Mouse (Mus musculus) R1 (cell line): ENCODE measurements around the gene Dnm2.
"Not testable (repeated sequence)": the region's sequence is repeated elsewhere in the genome, so short reads cannot be mapped to it uniquely, and the experiment has no call there.

ENCODE experiments used
- DNase-seq: peaks from one replicate; pipeline ENCODE4 v3.0.0-alpha.2; 2018; ENCODE audit warnings: low read depth, low spot score

Gene Dnm2

DNA sequence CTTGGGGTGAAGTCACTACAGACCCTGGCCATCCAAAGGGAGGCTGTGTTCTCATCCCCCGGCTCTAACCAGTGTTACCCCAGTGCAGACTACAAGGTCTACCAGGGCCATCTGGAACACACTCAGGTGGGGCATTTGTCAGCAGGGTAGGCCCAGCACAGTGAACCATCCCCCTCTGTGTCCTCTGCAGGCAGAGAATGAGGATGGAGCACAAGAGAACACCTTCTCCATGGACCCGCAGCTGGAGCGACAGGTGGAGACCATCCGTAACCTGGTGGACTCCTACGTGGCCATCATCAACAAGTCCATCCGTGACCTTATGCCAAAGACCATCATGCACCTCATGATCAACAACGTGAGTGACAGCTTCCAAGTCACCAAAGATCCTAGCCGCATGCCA is 78.6 kb downstream of the Dnm2 start:
- no peak for DNase-seq

- no peak for DNase-seq
Measured at GRCm38 (mm10) chr9:21505767-21506166, 81.1 kb downstream of the Dnm2 start.

DNA sequence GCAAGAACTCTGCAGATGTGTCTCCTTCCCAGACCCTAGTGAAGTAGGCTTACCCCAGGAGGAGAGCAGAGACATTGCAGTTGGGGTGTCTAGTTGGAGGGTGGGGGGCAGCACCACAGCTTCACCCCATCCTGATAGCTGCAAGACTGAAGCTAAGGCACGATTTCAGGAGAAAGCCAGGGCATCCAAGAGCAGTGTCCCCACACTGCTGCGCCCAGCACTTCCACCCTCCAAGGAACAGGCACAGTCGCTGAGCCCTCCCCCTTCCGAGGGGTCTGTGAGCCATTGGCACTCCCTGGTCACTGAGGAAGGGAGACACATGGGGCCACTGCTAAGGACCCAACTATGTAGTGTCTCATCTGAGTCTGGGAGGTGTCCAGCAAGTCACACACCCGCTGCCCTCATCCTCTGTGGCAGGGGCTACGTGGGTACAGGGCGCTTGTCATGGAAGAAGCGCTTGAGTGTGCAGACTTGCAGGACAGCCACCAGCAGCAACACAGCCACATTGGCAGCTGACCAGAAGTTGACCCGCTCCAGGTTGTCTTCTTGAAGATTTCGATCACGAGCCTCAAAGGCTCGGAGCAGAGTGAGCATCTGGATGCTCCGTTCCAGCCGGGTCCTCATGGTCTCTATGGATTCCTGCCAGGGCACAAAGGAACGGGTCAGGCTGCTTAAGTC is 83.2 kb downstream of the Dnm2 start:
- no peak for DNase-seq

GRCm38 (mm10) chr9:21508871-21509404 is 84.2 kb downstream of the Dnm2 start:
- no peak for DNase-seq

- peak; percentile 99 for DNase-seq
Measured at GRCm38 (mm10) chr9:21509772-21510688, 85.3 kb downstream of the Dnm2 start, which contains the start of gene Tmed1. Tmed1 (minus strand) TSS chr9:21510252.

DNA sequence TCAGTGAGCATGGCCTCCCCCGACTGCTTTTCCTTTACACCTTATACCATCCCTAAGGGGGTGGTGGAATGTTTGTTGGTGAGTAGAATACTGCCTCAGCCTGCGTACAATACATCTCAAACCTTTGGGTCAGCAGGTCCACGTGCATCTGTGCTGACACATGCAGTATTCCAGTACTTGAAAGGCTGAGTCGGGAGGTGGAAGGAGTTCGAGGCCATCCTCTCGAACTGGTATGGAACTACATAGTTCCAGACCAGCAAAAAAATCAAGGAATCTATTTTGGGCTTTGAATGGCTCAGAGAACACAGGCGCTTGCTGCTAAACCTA is 85.9 kb downstream of the Dnm2 start:
- DNase-seq = no peak

DNA sequence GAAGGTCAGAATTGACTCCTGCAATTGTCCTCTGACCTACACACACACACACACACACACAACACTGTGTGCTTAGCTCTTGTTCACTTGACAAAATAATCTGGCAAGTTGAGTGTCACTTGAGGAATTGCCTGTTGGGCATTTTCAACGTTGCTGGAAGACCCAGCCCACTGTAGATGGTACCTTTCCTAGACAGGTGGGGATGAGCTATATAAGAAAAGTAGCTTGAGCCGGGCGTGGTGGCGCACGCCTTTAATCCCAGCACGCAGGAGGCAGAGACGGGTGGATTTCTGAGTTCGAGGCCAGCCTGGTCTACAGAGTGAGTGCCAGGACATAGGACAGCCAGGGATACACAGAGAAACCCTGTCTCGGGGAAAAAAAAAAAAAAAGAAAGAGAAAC is 86.3 kb downstream of the Dnm2 start:
- DNase-seq = no peak

- peak; percentile 71 for DNase-seq
Measured at GRCm38 (mm10) chr9:21513466-21513865, 88.8 kb downstream of the Dnm2 start.

GRCm38 (mm10) chr9:21517947-21518495 is 93.3 kb downstream of the Dnm2 start:
- DNase-seq = no peak

DNA sequence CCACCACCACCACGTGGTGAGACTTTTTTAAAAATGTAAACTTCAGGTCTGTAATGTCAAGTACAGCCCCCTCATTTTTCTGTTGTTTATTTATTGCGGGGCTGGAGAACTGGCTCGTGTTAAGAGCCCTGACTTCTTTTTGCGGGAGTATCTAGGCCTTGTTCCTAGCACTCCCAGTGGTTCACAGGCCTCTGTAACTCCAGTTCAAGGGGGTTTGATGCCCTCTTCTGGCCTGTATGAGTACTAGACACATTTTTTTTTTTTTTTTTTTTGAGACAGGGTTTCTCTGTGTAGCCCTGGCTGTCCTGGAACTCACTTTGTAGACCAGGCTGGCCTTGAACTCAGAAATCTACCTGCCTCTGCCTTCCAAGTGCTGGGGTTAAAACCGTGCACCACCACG is 94.0 kb downstream of the Dnm2 start:
- peak; percentile 76 for DNase-seq

GRCm38 (mm10) chr9:21525142-21525936 is 100.6 kb downstream of the Dnm2 start:
- no peak for DNase-seq

DNA sequence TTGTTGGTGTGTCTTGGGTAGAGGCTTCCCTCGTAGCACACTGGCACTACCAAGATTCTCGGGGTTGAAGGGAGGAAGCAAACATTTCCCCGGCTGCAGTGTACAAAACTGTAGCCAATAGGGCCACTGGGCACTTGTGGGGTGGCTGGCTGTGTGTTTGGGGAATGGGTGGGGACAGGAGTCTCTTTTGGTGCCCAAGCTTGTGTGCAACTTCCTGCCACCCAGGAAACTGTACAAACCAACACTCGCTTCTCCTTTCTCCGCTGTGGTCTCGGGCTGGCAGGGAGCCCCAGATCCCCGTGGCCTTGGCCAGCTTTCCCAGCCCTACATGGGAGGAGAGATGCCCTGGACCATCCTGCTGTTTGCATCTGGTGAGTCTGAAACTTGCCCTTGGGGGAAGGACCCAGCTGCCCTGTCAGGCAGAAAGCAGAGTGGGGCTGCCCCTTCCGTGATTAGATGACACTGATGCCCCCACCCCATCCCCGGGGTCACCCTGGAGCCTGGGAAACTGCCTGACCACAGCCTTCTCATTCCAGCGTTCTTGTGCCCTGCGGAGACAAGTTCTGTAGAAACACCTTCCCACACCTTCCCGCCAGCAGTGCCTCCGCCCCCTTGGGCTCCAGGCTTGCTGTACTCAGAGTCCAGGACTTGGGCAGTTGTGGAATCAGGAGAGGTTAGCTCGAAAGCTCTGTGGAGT is 101.4 kb downstream of the Dnm2 start, which contains the start of gene AB124611:
Gene AB124611 (plus strand): TSS at position 240 of the 697 bp plus-strand sequence.
- no peak for DNase-seq

- no peak for DNase-seq
Measured at GRCm38 (mm10) chr9:21526634-21526944, 101.9 kb downstream of the Dnm2 start.

- no peak for DNase-seq
Measured at GRCm38 (mm10) chr9:21527100-21527801, 102.5 kb downstream of the Dnm2 start.

- no peak for DNase-seq
Measured at GRCm38 (mm10) chr9:21527917-21528324, 103.2 kb downstream of the Dnm2 start.

GRCm38 (mm10) chr9:21536501-21536900 is 111.8 kb downstream of the Dnm2 start:
- no peak for DNase-seq

- no peak for DNase-seq
Measured at GRCm38 (mm10) chr9:21537009-21537408, 112.3 kb downstream of the Dnm2 start.

- no peak for DNase-seq
Measured at GRCm38 (mm10) chr9:21539981-21540753, 115.5 kb downstream of the Dnm2 start.

- not testable (repeated sequence) for DNase-seq
Measured at GRCm38 (mm10) chr9:21542001-21542400, 117.3 kb downstream of the Dnm2 start.
